Mouse (Mus musculus) CH12.LX (cell line): ENCODE results near the gene D130052B06Rik. TPM values are rescaled to one million over a fixed set of nuclear protein-coding genes. Genes with fewer than 3 reads are reported as not detected.

Experiments
- DNase-seq: peaks from one replicate; pipeline ENCODE4 v3.0.0-alpha.2; 2013; ENCODE audit errors: extremely low read depth
- H3K27ac ChIP-seq: 2 replicates; pipeline ENCODE4 v1.5.1; 2012; ENCODE audit warnings: low read depth, mild to moderate bottlenecking, control low read depth, moderate library complexity; ENCODE audit not compliant: insufficient read depth
- H3K27me3 ChIP-seq: replicated peaks from 2 replicates; pipeline ENCODE3; 2012; ENCODE audit warnings: inconsistent platforms
- H3K36me3 ChIP-seq, 2 experiments: replicated peaks in 1 of 2; 2 replicates each; pipeline versions ENCODE3 to v1.6.1; 2012; ENCODE audit warnings: inconsistent platforms in 1 of 2, low read length in 1 of 2, mild to moderate bottlenecking in 1 of 2, mixed read lengths in 1 of 2, moderate library complexity in 1 of 2; ENCODE audit not compliant: control insufficient read depth in 1 of 2, insufficient read depth in 1 of 2
- H3K4me1 ChIP-seq, 2 experiments: 2 replicates each; pipeline ENCODE4 v1.6.1; 2012; ENCODE audit warnings: inconsistent platforms in 1 of 2, moderate library complexity in 1 of 2; ENCODE audit not compliant: insufficient read depth in 2 of 2, control insufficient read depth in 1 of 2
- H3K4me2 ChIP-seq: 2 replicates; pipeline ENCODE4 v1.6.1; 2012; ENCODE audit warnings: low read depth, mild to moderate bottlenecking, control low read depth; ENCODE audit not compliant: poor library complexity, insufficient read depth, severe bottlenecking
- H3K4me3 ChIP-seq, 3 experiments: fragments of 150-350 bp in 1 of 3; sonication (generic) in 1 of 3; replicated peaks in 1 of 3; 2 replicates each; pipeline versions ENCODE3 to v1.5.1; 2011 to 2012; ENCODE audit warnings: low read depth in 2 of 3, low read length in 2 of 3, mild to moderate bottlenecking in 2 of 3, moderate library complexity in 2 of 3, control low read depth in 1 of 3, improper control_type of control experiment in 1 of 3, inconsistent platforms in 1 of 3, mixed read lengths in 1 of 3; ENCODE audit not compliant: poor library complexity in 1 of 3
- H3K79me2 ChIP-seq: replicated peaks from 2 replicates; pipeline ENCODE4 v1.6.1; 2012; ENCODE audit warnings: mild to moderate bottlenecking, moderate library complexity; ENCODE audit not compliant: control insufficient read depth, poor library complexity, insufficient read depth, severe bottlenecking; ENCODE audit errors: extremely low read depth
- H3K9ac ChIP-seq: 2 replicates; pipeline ENCODE4 v1.6.1; 2012; ENCODE audit warnings: low read depth, mild to moderate bottlenecking, control low read depth, moderate library complexity; ENCODE audit not compliant: insufficient read depth
- H3K9me3 ChIP-seq: replicated peaks from 2 replicates; pipeline ENCODE3; 2012; ENCODE audit warnings: low read length, inconsistent platforms, mixed read lengths
- BHLHE40 ChIP-seq: IDR thresholded peaks from 2 replicates; pipeline ENCODE4 v1.6.1; 2011; ENCODE audit warnings: mild to moderate bottlenecking, low read depth, low read length, improper control_type of control experiment
- CHD2 ChIP-seq: IDR thresholded peaks from 2 replicates; pipeline ENCODE4 v1.6.1; 2011; ENCODE audit warnings: low read length, improper control_type of control experiment
- CTCF ChIP-seq, 2 experiments: IDR thresholded peaks in 1 of 2; conservative IDR thresholded peaks in 1 of 2; 2 replicates each; pipeline ENCODE4 v1.5.1; 2011 to 2012; ENCODE audit warnings: low read depth in 2 of 2, low read length in 2 of 2, improper control_type of control experiment in 1 of 2, inconsistent platforms in 1 of 2, mild to moderate bottlenecking in 1 of 2, moderate library complexity in 1 of 2
- ELF1 ChIP-seq: IDR thresholded peaks from 2 replicates; pipeline ENCODE4 v1.6.1; 2014; ENCODE audit warnings: low read depth, mild to moderate bottlenecking, inconsistent platforms, low read length, improper control_type of control experiment
- GABPA ChIP-seq: IDR thresholded peaks from 2 replicates; pipeline ENCODE4 v1.6.1; 2012; ENCODE audit warnings: low read depth, low read length, improper control_type of control experiment, inconsistent platforms; ENCODE audit not compliant: insufficient replicate concordance
- HCFC1 ChIP-seq: IDR thresholded peaks from 2 replicates; pipeline ENCODE4 v1.6.1; 2012; ENCODE audit warnings: low read depth, mild to moderate bottlenecking, inconsistent platforms, low read length, improper control_type of control experiment
- JUN ChIP-seq: IDR thresholded peaks from 2 replicates; pipeline ENCODE4 v1.6.1; 2011; ENCODE audit warnings: low read depth, mild to moderate bottlenecking, low read length, improper control_type of control experiment, moderate library complexity; ENCODE audit not compliant: insufficient read depth
- JUND ChIP-seq: conservative IDR thresholded peaks from 2 replicates; pipeline ENCODE4 v1.6.1; 2011; ENCODE audit warnings: low read depth, low read length, improper control_type of control experiment
- MAZ ChIP-seq: IDR thresholded peaks from 2 replicates; pipeline ENCODE4 v1.6.1; 2012; ENCODE audit warnings: low read depth, mild to moderate bottlenecking, inconsistent platforms, low read length, improper control_type of control experiment, moderate library complexity
- MXI1 ChIP-seq: IDR thresholded peaks from 2 replicates; pipeline ENCODE4 v1.6.1; 2011; ENCODE audit warnings: mild to moderate bottlenecking, low read depth, low read length, improper control_type of control experiment
- MYC ChIP-seq: IDR thresholded peaks from 2 replicates; pipeline ENCODE4 v1.6.1; 2011; ENCODE audit warnings: low read depth, mild to moderate bottlenecking, improper control_type of control experiment, low read length
- NELFE ChIP-seq: IDR thresholded peaks from 2 replicates; pipeline ENCODE4 v1.6.1; 2011; ENCODE audit warnings: low read depth, low read length, improper control_type of control experiment
- PAX5 ChIP-seq: IDR thresholded peaks from 2 replicates; pipeline ENCODE4 v1.6.1; 2012; ENCODE audit warnings: low read length, inconsistent platforms, mixed read lengths
- POLR2A ChIP-seq: IDR thresholded peaks from 2 replicates; pipeline ENCODE4 v1.6.1; 2011; ENCODE audit warnings: low read depth, mild to moderate bottlenecking, improper control_type of control experiment, low read length
- RAD21 ChIP-seq: IDR thresholded peaks from 2 replicates; pipeline ENCODE4 v1.6.1; 2011; ENCODE audit warnings: low read depth, mild to moderate bottlenecking, low read length, improper control_type of control experiment, moderate library complexity
- RCOR1 ChIP-seq: conservative IDR thresholded peaks from 2 replicates; pipeline ENCODE4 v1.6.1; 2012; ENCODE audit warnings: low read depth, mild to moderate bottlenecking, inconsistent platforms, low read length, improper control_type of control experiment
- SMC3 ChIP-seq: IDR thresholded peaks from 2 replicates; pipeline ENCODE4 v1.6.1; 2011; ENCODE audit warnings: low read depth, low read length, improper control_type of control experiment
- UBTF ChIP-seq: IDR thresholded peaks from 2 replicates; pipeline ENCODE4 v1.6.1; 2012; ENCODE audit warnings: low read depth, mild to moderate bottlenecking, inconsistent platforms, low read length, improper control_type of control experiment, moderate library complexity
- USF1 ChIP-seq: IDR thresholded peaks from 2 replicates; pipeline ENCODE4 v1.6.1; 2014; ENCODE audit warnings: low read depth, mild to moderate bottlenecking, inconsistent platforms, low read length, improper control_type of control experiment
- ZC3H11A ChIP-seq: IDR thresholded peaks from 2 replicates; pipeline ENCODE4 v1.6.1; 2012; ENCODE audit warnings: low read depth, mild to moderate bottlenecking, inconsistent platforms, low read length, improper control_type of control experiment
- ZKSCAN1 ChIP-seq: IDR thresholded peaks from 2 replicates; pipeline ENCODE4 v1.6.1; 2012; ENCODE audit warnings: low read depth, inconsistent platforms, low read length, improper control_type of control experiment, borderline replicate concordance
- ZMIZ1 ChIP-seq: IDR thresholded peaks from 2 replicates; pipeline ENCODE4 v1.6.1; 2012; ENCODE audit warnings: low read depth, mild to moderate bottlenecking, inconsistent platforms, low read length, improper control_type of control experiment
- dilution Hi-C: fragments of 300-500 bp; cut with MboI; formaldehyde crosslinking; loops from 2 replicates; pipeline ENCODE4 v1.14.3; 2020; ENCODE audit warnings: low sequenced_read_pairs; ENCODE audit not compliant: extremely low pct_unique_long_range_greater_than_20kb, extremely low pct_ligation_motif_present
- in situ Hi-C: fragments of 300-500 bp; cut with MboI; formaldehyde crosslinking; loops from 3 replicates; pipeline ENCODE4 v1.14.3; 2019; ENCODE audit warnings: low sequenced_read_pairs, low pct_ligation_motif_present, low pct_unique_long_range_greater_than_20kb, mixed read lengths
- polyA plus RNA-seq: library from polyadenylated mRNA; unstranded; fragments of >175 nt; gene quantifications from 2 replicates; pipeline ENCODE4 v1.2.1, GENCODE M21; 2012; ENCODE audit warnings: low read depth; ENCODE audit not compliant: insufficient read length
- total RNA-seq, 2 experiments: library from RNA; depleted of rRNA; stranded (reverse); fragments of 300-350 nt in 1 of 2; fragments of >200 nt in 1 of 2; gene quantifications; 2 replicates each; pipeline ENCODE4 v1.2.3; 2012 to 2014

Gene D130052B06Rik
- total and polyA plus RNA-seq, 3 experiments, result not detected

DNA sequence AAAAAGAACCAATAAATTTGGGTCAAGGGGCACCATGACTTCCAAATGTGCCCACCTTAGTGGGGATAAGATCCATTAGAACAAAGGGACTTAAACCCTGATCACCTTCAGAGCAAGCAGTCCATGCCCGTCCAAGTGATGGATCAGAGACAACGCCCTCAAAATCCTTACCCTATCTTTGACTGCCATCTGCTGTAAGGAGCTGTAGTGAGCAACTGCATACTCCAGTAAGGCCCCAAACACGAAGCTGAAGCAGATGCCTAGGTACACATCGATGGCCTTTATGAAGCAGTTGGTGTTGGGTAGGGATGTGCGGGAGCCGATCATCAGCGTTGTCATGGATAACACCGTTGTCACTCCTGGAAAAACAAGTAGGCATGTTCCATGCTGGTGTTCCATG is 45.0 kb upstream of the D130052B06Rik start:
- no peaks in the 10 kb centered on the region for H3K9me3 ChIP-seq
- DNase-seq, result peak; percentile 65
- no peak for TF ChIP-seq POLR2A
- no peak for TF ChIP-seq UBTF
- peak; percentile 81 for TF ChIP-seq SMC3
- TF ChIP-seq ZC3H11A, result 0 out of 2 replicates have a peak, but pooled peaks have one; percentile 12
- TF ChIP-seq MYC, result no peak
- TF ChIP-seq BHLHE40, result no peak
- peak; percentile 56 to 83 for TF ChIP-seq CTCF (conservative IDR thresholded peaks at IDR 0.05 in 1 of 2, IDR thresholded peaks at IDR 0.05 in 1 of 2; ENCODE audit: low read depth in 2 of 2, low read length in 2 of 2)
- TF ChIP-seq RAD21, result peak; percentile 92
- H3K79me2 ChIP-seq, result no peaks in the 10 kb centered on the region
- H3K4me1 ChIP-seq, result peaks cover 21 to 54% of the 10 kb centered on the region in 2 experiments
- no peak overlapping the region for H3K9ac ChIP-seq
- no peak overlapping the region for H3K27ac ChIP-seq
- no peak overlapping the region for H3K4me3 ChIP-seq
- in situ Hi-C loops, result loop anchor here (5.0 kb wide), 1 partner anchor 377 kb away; no protein-coding TSS in a partner anchor
- no peaks in the 10 kb centered on the region for H3K36me3 ChIP-seq
- H3K4me2 ChIP-seq, result no peak overlapping the region
- H3K27me3 ChIP-seq, result no peaks in the 10 kb centered on the region
- dilution Hi-C loops, result no loop called here

DNA sequence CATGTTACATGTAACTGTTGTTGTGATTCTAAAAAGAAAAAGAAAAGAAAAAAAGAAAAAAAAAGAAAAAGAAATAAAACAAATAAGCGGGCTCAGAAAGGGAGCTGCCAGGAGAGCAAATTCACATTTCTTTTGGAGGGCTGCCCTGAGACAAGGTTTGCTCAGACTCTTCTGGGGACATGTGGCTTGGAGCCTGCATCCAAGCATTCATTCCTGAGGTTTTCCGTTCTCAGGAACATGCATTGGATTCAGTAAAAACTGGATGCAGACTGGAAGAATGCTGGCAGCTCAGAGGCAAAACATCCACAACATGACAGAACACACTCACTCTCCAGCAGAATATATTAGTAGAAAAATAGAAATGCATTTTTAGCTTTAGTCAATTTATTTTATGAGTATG is 35.2 kb upstream of the D130052B06Rik start:
- in situ Hi-C loops, result no loop called here
- H3K27ac ChIP-seq, result no peak overlapping the region
- H3K4me3 ChIP-seq, result no peak overlapping the region
- TF ChIP-seq CTCF (conservative IDR thresholded peaks at IDR 0.05 in 1 of 2, IDR thresholded peaks at IDR 0.05 in 1 of 2; ENCODE audit: low read depth in 2 of 2, low read length in 2 of 2), result no peak
- no peak for TF ChIP-seq CHD2
- no peak for TF ChIP-seq USF1
- TF ChIP-seq MYC, result no peak
- no peak for TF ChIP-seq ELF1
- no peak for TF ChIP-seq RCOR1
- TF ChIP-seq NELFE, result no peak
- TF ChIP-seq HCFC1, result no peak
- no peak for TF ChIP-seq MAZ
- TF ChIP-seq JUN, result no peak
- no peak for TF ChIP-seq SMC3
- TF ChIP-seq ZC3H11A, result no peak
- TF ChIP-seq MXI1, result no peak
- no peak for TF ChIP-seq POLR2A
- TF ChIP-seq PAX5, result no peak
- no peak for TF ChIP-seq GABPA
- no peak for TF ChIP-seq JUND
- no peak for TF ChIP-seq ZMIZ1
- no peak for TF ChIP-seq ZKSCAN1
- TF ChIP-seq, all 38 proteins: peak for 0
- no peaks in the 10 kb centered on the region for H3K9me3 ChIP-seq
- dilution Hi-C loops, result no loop called here
- no peaks in the 10 kb centered on the region for H3K36me3 ChIP-seq
- DNase-seq, result no peak
- H3K4me1 ChIP-seq, result peaks cover 19 to 51% of the 10 kb centered on the region in 2 experiments
- no peak overlapping the region for H3K4me2 ChIP-seq
- H3K27me3 ChIP-seq, result no peaks in the 10 kb centered on the region
- H3K9ac ChIP-seq, result no peak overlapping the region
- no peaks in the 10 kb centered on the region for H3K79me2 ChIP-seq
